Mouse (Mus musculus) ES-Bruce4 (cell line): ENCODE results near the gene Jmjd1c.

ENCODE experiments used
- CTCF ChIP-seq: IDR thresholded peaks from one replicate; pipeline ENCODE4 v1.8.1; 2011; ENCODE audit warnings: low read depth, low read length
- POLR2A ChIP-seq: IDR thresholded peaks from one replicate; pipeline ENCODE4 v1.8.1; 2011; ENCODE audit warnings: low read length; ENCODE audit not compliant: insufficient read depth

- no peak for TF ChIP-seq CTCF
- no peak for TF ChIP-seq POLR2A
Observed at GRCm38 (mm10) chr10:67115115-67115514, 19.2 kb downstream of the Jmjd1c start.
